Mouse (Mus musculus) kidney, embryonic 14.5 days (tissue): ENCODE results near the gene Kti12. TPM values are rescaled to one million over a fixed set of nuclear protein-coding genes. Genes with fewer than 3 reads are reported as not detected.

Experiments
- ATAC-seq: fragments of 200-750 bp; cut with Nextera tagmentation; 2 replicates; pipeline ENCODE4 v1.8.0; 2017; ENCODE audit warnings: moderate number of reproducible peaks, mild to moderate bottlenecking, moderate TSS enrichment, moderate library complexity; ENCODE audit not compliant: low FRiP score, low TSS enrichment
- H3K27ac ChIP-seq: fragments of 300-500 bp; sonication (generic); 2 replicates; pipeline ENCODE4 v1.5.1; 2014; ENCODE audit warnings: low read depth, mild to moderate bottlenecking, low read length, moderate library complexity, mixed read lengths
- H3K27me3 ChIP-seq: fragments of 300-500 bp; sonication (generic); 2 replicates; pipeline ENCODE4 v1.6.1; 2014; ENCODE audit warnings: mild to moderate bottlenecking, low read length; ENCODE audit not compliant: control insufficient read depth, insufficient read depth
- H3K36me3 ChIP-seq: fragments of 300-500 bp; sonication (generic); 2 replicates; pipeline ENCODE4 v1.6.1; 2014; ENCODE audit warnings: low read length, mixed read lengths; ENCODE audit not compliant: control insufficient read depth, insufficient read depth
- H3K4me1 ChIP-seq: fragments of 300-500 bp; sonication (generic); 2 replicates; pipeline ENCODE4 v1.6.1; 2014; ENCODE audit warnings: low read length, mixed read lengths; ENCODE audit not compliant: control insufficient read depth, insufficient read depth
- H3K4me2 ChIP-seq: fragments of 300-500 bp; sonication (generic); replicated peaks from 2 replicates; pipeline ENCODE4 v1.6.1; 2014; ENCODE audit warnings: low read depth, mild to moderate bottlenecking, low read length
- H3K4me3 ChIP-seq: fragments of 300-500 bp; sonication (generic); 2 replicates; pipeline ENCODE4 v1.5.1; 2014; ENCODE audit warnings: mild to moderate bottlenecking, low read length
- H3K9ac ChIP-seq: fragments of 300-500 bp; sonication (generic); 2 replicates; pipeline ENCODE4 v1.6.1; 2014; ENCODE audit warnings: low read depth, mild to moderate bottlenecking, low read length, moderate library complexity
- H3K9me3 ChIP-seq: fragments of 300-500 bp; sonication (generic); 2 replicates; pipeline ENCODE4 v1.6.1; 2016; ENCODE audit warnings: low read length; ENCODE audit not compliant: control insufficient read depth
- WGBS: fragments of 180-500 bp; shearing (Covaris S2); extraction: QIAGEN DNeasy Blood & Tissue Kit; methylation state at CpG from one replicate; pipeline ENCODE4 v1.1.7; 2014; 5-methylcytosine and 5-hydroxymethylcytosine counted together
- polyA plus RNA-seq: library from polyadenylated mRNA; unstranded; fragments of >200 nt; fragmentation: Nextera tagmentation; extraction: Ambion mirVana; gene quantifications from 2 replicates; pipeline ENCODE4 v1.2.1, GENCODE M21; 2014

Kti12 gene
- polyA plus RNA-seq, 1 experiment from 2014 or later = 68.7 TPM

GRCm38 (mm10) chr4:108845824-108846569 lies 1.6 kb upstream of the Kti12 start:
- Histone ChIP-seq H3K4me2 (no peak overlapping the region), H3K27me3 (no peaks in the 10 kb centered on the region), H3K9me3 (no peaks in the 10 kb centered on the region), H3K9ac (no peak overlapping the region), H3K36me3 (peaks cover 13% of the 10 kb centered on the region; the same call in 1 of the 2 replicates), H3K4me1 (peaks cover 11% of the 10 kb centered on the region; the same call in 1 of the 2 replicates), H3K27ac (no peak overlapping the region; the same call in 1 of the 2 replicates), H3K4me3 (no peak overlapping the region)
- no peak for ATAC-seq
- 55% methylated on average over 5 of the region's 5 CpGs for WGBS

DNA sequence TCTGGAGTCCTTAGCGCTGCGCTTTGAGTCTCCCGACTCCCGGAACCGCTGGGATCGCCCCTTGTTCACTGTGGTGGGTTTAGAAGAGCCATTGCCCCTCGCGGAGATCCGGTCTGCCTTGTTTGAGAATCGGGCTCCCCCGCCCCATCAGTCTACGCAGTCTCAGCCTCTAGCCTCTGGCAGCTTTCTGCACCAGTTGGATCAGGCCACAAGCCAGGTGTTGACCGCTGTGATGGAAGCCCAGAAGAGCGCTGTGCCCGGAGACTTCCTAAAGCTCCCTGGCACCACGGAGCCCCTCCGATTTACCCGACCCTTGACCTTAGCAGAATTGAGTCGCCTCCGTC lies 892 bp downstream of the Kti12 start, which contains the start of gene A730015C16Rik:
Gene A730015C16Rik (minus strand): TSS at position 115 of the 344 bp plus-strand sequence.
- Histone ChIP-seq H3K4me1 (peaks cover 11% of the 10 kb centered on the region; the same call in 1 of the 2 replicates), H3K4me3 (peak within 1 kb of the TSS; percentile 94), H3K36me3 (peaks cover 13% of the 10 kb centered on the region; the same call in 1 of the 2 replicates), H3K27me3 (no peaks in the 10 kb centered on the region), H3K27ac (peak within 1 kb of the TSS; percentile 94), H3K9me3 (no peaks in the 10 kb centered on the region), H3K9ac (peak within 1 kb of the TSS; percentile 72), H3K4me2 (peak within 1 kb of the TSS; percentile 87)
- peak; percentile 29 for ATAC-seq
- 6% methylated on average over 20 of the region's 20 CpGs for WGBS

- no peak overlapping the region for H3K9ac ChIP-seq
- no peaks in the 10 kb centered on the region for H3K27me3 ChIP-seq
- 85% methylated on average over 7 of the region's 7 CpGs for WGBS
- ATAC-seq = no peak
- H3K36me3 ChIP-seq = peaks cover 18% of the 10 kb centered on the region
- no peaks in the 10 kb centered on the region for H3K9me3 ChIP-seq
- H3K4me2 ChIP-seq = no peak overlapping the region
- H3K27ac ChIP-seq = no peak overlapping the region
- no peaks in the 10 kb centered on the region for H3K4me1 ChIP-seq
- H3K4me3 ChIP-seq = no peak overlapping the region
Observed at GRCm38 (mm10) chr4:108866806-108867205, 19.2 kb downstream of the Kti12 start.

GRCm38 (mm10) chr4:108869730-108870374 lies 22.3 kb downstream of the Kti12 start:
- Histone ChIP-seq H3K27me3 (no peaks in the 10 kb centered on the region), H3K4me3 (no peak overlapping the region), H3K27ac (no peak overlapping the region), H3K9me3 (no peaks in the 10 kb centered on the region), H3K36me3 (no peaks in the 10 kb centered on the region), H3K4me2 (no peak overlapping the region), H3K9ac (no peak overlapping the region), H3K4me1 (no peaks in the 10 kb centered on the region)
- 39% methylated on average over 10 of the region's 10 CpGs for WGBS
- peak; percentile 66; the same call in 1 of the 2 replicates for ATAC-seq

GRCm38 (mm10) chr4:108873746-108874145 lies 26.2 kb downstream of the Kti12 start:
- WGBS = 92% methylated on average over 5 of the region's 5 CpGs
- no peak overlapping the region for H3K27ac ChIP-seq
- H3K27me3 ChIP-seq = no peaks in the 10 kb centered on the region
- no peaks in the 10 kb centered on the region for H3K4me1 ChIP-seq
- no peak for ATAC-seq
- H3K9me3 ChIP-seq = no peaks in the 10 kb centered on the region
- H3K4me2 ChIP-seq = no peak overlapping the region
- H3K9ac ChIP-seq = no peak overlapping the region
- H3K36me3 ChIP-seq = no peaks in the 10 kb centered on the region
- no peak overlapping the region for H3K4me3 ChIP-seq

DNA sequence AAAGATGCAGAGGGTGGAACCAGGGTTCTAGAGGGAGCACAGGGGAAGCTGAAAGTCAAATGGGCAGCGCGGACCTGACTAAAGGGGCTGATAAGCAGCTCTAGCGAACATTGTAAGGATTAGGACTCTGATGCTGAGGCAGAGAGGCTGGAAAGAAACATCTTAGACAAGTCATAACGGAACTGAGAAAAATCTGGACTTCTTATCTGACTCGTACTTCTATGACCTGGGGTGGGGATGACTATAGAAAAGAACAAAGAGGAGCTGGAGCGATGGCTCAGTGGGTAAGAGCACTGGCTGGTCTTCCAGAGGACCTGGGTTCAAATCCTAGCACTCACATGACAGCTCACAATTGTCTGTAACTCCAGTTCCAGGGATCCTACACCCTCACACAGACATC lies 30.3 kb downstream of the Kti12 start:
- H3K4me2 ChIP-seq = no peak overlapping the region
- ATAC-seq = no peak

GRCm38 (mm10) chr4:108878963-108879822 lies 31.6 kb downstream of the Kti12 start, which contains the start of gene Rab3b:
Gene Rab3b, plus strand, starts transcription at chr4:108879063.
- H3K4me3 ChIP-seq = peak within 1 kb of the TSS; percentile 58
- H3K27me3 ChIP-seq = no peaks in the 10 kb centered on the region
- no peak within 1 kb of the TSS for H3K27ac ChIP-seq
- WGBS = under 1% methylated on average over 46 of the region's 46 CpGs
- ATAC-seq = peak; percentile 96
- H3K4me1 ChIP-seq = no peaks in the 10 kb centered on the region
- H3K4me2 ChIP-seq = peak within 1 kb of the TSS; percentile 97
- H3K36me3 ChIP-seq = no peaks in the 10 kb centered on the region
- H3K9me3 ChIP-seq = no peaks in the 10 kb centered on the region
- H3K9ac ChIP-seq = peak within 1 kb of the TSS; percentile 67

More for the DNA sequence above, 30.3 kb downstream of the Kti12 start:
- Histone ChIP-seq H3K9me3 (no peaks in the 10 kb centered on the region), H3K36me3 (no peaks in the 10 kb centered on the region), H3K4me1 (no peaks in the 10 kb centered on the region), H3K27ac (no peak overlapping the region), H3K4me3 (no peak overlapping the region), H3K27me3 (no peaks in the 10 kb centered on the region), H3K9ac (no peak overlapping the region)
- WGBS = 81% methylated on average over 6 of the region's 6 CpGs

DNA sequence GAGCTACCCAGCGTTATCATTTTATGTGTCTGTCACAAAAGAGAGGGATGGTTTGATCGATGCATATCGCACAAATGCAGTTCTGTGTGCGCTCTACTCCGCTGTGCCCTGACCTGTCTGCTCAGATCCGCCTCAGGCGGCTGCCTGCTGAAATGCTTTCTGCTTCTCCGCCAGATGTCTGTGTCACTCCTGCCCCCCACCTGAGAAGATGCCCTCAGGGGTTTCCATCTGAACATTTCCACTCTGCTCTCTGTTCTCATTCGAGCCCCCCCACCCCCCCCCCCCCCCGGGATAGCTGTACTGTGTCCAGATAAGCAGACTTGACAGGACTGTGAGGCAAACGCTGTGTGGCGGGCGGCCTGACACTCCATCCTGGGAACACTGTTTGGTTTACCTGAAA lies 36.2 kb downstream of the Kti12 start:
- Histone ChIP-seq H3K4me2 (no peak overlapping the region), H3K27ac (no peak overlapping the region), H3K27me3 (no peaks in the 10 kb centered on the region), H3K9ac (no peak overlapping the region), H3K4me1 (no peaks in the 10 kb centered on the region), H3K36me3 (no peaks in the 10 kb centered on the region), H3K4me3 (no peak overlapping the region), H3K9me3 (no peaks in the 10 kb centered on the region)
- 62% methylated on average over 13 of the region's 13 CpGs for WGBS
- no peak for ATAC-seq
